Mouse (Mus musculus): Measurements from ENCODE around the gene Aqr. TPM values are rescaled to one million over a fixed set of nuclear protein-coding genes. Genes with fewer than 3 reads are reported as not detected.

Aqr gene
- polyA plus RNA-seq, 1 experiment from 2014 or later = 39.2 TPM

- no peaks in the 10 kb centered on the region for H3K9me3 ChIP-seq
- DNase-seq (ENCODE audit: low spot score) = no peak
- H3K4me1 ChIP-seq (replicated peaks) = no peaks in the 10 kb centered on the region
- no peaks in the 10 kb centered on the region for H3K27me3 ChIP-seq (ENCODE audit: insufficient read depth, poor library complexity, severe bottlenecking)
- peaks cover 11% of the 10 kb centered on the region for H3K36me3 ChIP-seq
- H3K27ac ChIP-seq = no peak overlapping the region
- H3K4me3 ChIP-seq = no peak overlapping the region
- 100% methylated on average over 1 of the region's 1 CpGs for WGBS
These were observed 92.1 kb downstream of the Aqr start for GRCm38 (mm10) chr2:114094696-114095095.

GRCm38 (mm10) chr2:114093577-114093976 lies 93.2 kb downstream of the Aqr start:
- WGBS = 86% methylated on average over 9 of the region's 9 CpGs
- no peak for DNase-seq (ENCODE audit: low spot score)

GRCm38 (mm10) chr2:114089862-114090261 lies 97.0 kb downstream of the Aqr start:
- no peak for DNase-seq (ENCODE audit: low spot score)

More at GRCm38 (mm10) chr2:114093577-114093976, 93.2 kb downstream of the Aqr start:
- Histone ChIP-seq H3K27ac (no peak overlapping the region), H3K36me3 (0 out of 2 replicates have a peak, but pooled peaks cover 3% of the 10 kb centered on the region), H3K27me3 (ENCODE audit: insufficient read depth, poor library complexity, severe bottlenecking) (no peaks in the 10 kb centered on the region), H3K4me3 (no peak overlapping the region), H3K4me1 (replicated peaks) (no peaks in the 10 kb centered on the region), H3K9me3 (no peaks in the 10 kb centered on the region)

GRCm38 (mm10) chr2:114087271-114087670 lies 99.6 kb downstream of the Aqr start:
- H3K9me3 ChIP-seq = no peaks in the 10 kb centered on the region
- no peak for DNase-seq (ENCODE audit: low spot score)
- no peak overlapping the region for H3K27ac ChIP-seq
- 58% methylated on average over 1 of the region's 1 CpGs for WGBS
- no peaks in the 10 kb centered on the region for H3K4me1 ChIP-seq (replicated peaks)
- no peak overlapping the region for H3K4me3 ChIP-seq
- no peaks in the 10 kb centered on the region for H3K36me3 ChIP-seq
- no peaks in the 10 kb centered on the region for H3K27me3 ChIP-seq (ENCODE audit: insufficient read depth, poor library complexity, severe bottlenecking)

More at GRCm38 (mm10) chr2:114089862-114090261, 97.0 kb downstream of the Aqr start:
- Histone ChIP-seq H3K4me1 (replicated peaks) (no peaks in the 10 kb centered on the region), H3K4me3 (no peak overlapping the region), H3K27ac (no peak overlapping the region), H3K36me3 (no peaks in the 10 kb centered on the region), H3K27me3 (ENCODE audit: insufficient read depth, poor library complexity, severe bottlenecking) (no peaks in the 10 kb centered on the region), H3K9me3 (no peaks in the 10 kb centered on the region)
- 89% methylated on average over 3 of the region's 3 CpGs for WGBS

- Histone ChIP-seq H3K4me3 (no peak overlapping the region), H3K9me3 (no peaks in the 10 kb centered on the region), H3K27ac (no peak overlapping the region), H3K27me3 (ENCODE audit: insufficient read depth, poor library complexity, severe bottlenecking) (no peaks in the 10 kb centered on the region), H3K36me3 (no peaks in the 10 kb centered on the region), H3K4me1 (replicated peaks) (no peaks in the 10 kb centered on the region)
- 92% methylated on average over 2 of the region's 2 CpGs for WGBS
- DNase-seq (ENCODE audit: low spot score) = no peak
These were observed 114.9 kb downstream of the Aqr start for GRCm38 (mm10) chr2:114071876-114072275.

GRCm38 (mm10) chr2:114066226-114066625 lies 120.6 kb downstream of the Aqr start:
- no peak overlapping the region for H3K27ac ChIP-seq
- no peaks in the 10 kb centered on the region for H3K9me3 ChIP-seq
- no peak overlapping the region for H3K4me3 ChIP-seq
- 74% methylated on average over 3 of the region's 3 CpGs for WGBS
- H3K27me3 ChIP-seq (ENCODE audit: insufficient read depth, poor library complexity, severe bottlenecking) = no peaks in the 10 kb centered on the region
- H3K4me1 ChIP-seq (replicated peaks) = no peaks in the 10 kb centered on the region
- no peak for DNase-seq (ENCODE audit: low spot score)
- no peaks in the 10 kb centered on the region for H3K36me3 ChIP-seq

GRCm38 (mm10) chr2:114064004-114064403 lies 122.8 kb downstream of the Aqr start:
- WGBS = 64% methylated on average over 2 of the region's 2 CpGs
- Histone ChIP-seq H3K4me3 (no peak overlapping the region), H3K27ac (no peak overlapping the region), H3K27me3 (ENCODE audit: insufficient read depth, poor library complexity, severe bottlenecking) (no peaks in the 10 kb centered on the region), H3K9me3 (no peaks in the 10 kb centered on the region), H3K36me3 (no peaks in the 10 kb centered on the region), H3K4me1 (replicated peaks) (peaks cover 6% of the 10 kb centered on the region; the same call in 1 of the 2 replicates)
- no peak for DNase-seq (ENCODE audit: low spot score)

- peaks cover 14% of the 10 kb centered on the region for H3K4me1 ChIP-seq (replicated peaks)
- no peaks in the 10 kb centered on the region for H3K27me3 ChIP-seq (ENCODE audit: insufficient read depth, poor library complexity, severe bottlenecking)
- no peaks in the 10 kb centered on the region for H3K9me3 ChIP-seq
- H3K4me3 ChIP-seq = no peak overlapping the region
- 45% methylated on average over 6 of the region's 6 CpGs for WGBS
- H3K36me3 ChIP-seq = no peaks in the 10 kb centered on the region
- no peak for DNase-seq (ENCODE audit: low spot score)
- H3K27ac ChIP-seq = no peak overlapping the region
These were observed 126.7 kb downstream of the Aqr start for GRCm38 (mm10) chr2:114060071-114060591.

- 74% methylated on average over 1 of the region's 1 CpGs for WGBS
- Histone ChIP-seq H3K9me3 (no peaks in the 10 kb centered on the region), H3K4me3 (no peak overlapping the region), H3K27ac (no peak overlapping the region), H3K36me3 (no peaks in the 10 kb centered on the region), H3K27me3 (ENCODE audit: insufficient read depth, poor library complexity, severe bottlenecking) (no peaks in the 10 kb centered on the region), H3K4me1 (replicated peaks) (peaks cover 14% of the 10 kb centered on the region)
- DNase-seq (ENCODE audit: low spot score) = no peak
These were observed 127.2 kb downstream of the Aqr start for GRCm38 (mm10) chr2:114059608-114060007.

- DNase-seq (ENCODE audit: low spot score) = no peak
- Histone ChIP-seq H3K27ac (no peak overlapping the region), H3K4me1 (replicated peaks) (peaks cover 15% of the 10 kb centered on the region), H3K4me3 (no peak overlapping the region), H3K9me3 (no peaks in the 10 kb centered on the region), H3K36me3 (no peaks in the 10 kb centered on the region), H3K27me3 (ENCODE audit: insufficient read depth, poor library complexity, severe bottlenecking) (no peaks in the 10 kb centered on the region)
- WGBS = 93% methylated on average over 10 of the region's 10 CpGs
These were observed 128.5 kb downstream of the Aqr start for GRCm38 (mm10) chr2:114058226-114058796.

- 33% methylated on average over 10 of the region's 10 CpGs for WGBS
These were observed 129.4 kb downstream of the Aqr start for GRCm38 (mm10) chr2:114057303-114057853.

GRCm38 (mm10) chr2:114054129-114054528 lies 132.7 kb downstream of the Aqr start:
- Histone ChIP-seq H3K9me3 (no peaks in the 10 kb centered on the region), H3K27me3 (ENCODE audit: insufficient read depth, poor library complexity, severe bottlenecking) (no peaks in the 10 kb centered on the region), H3K4me1 (replicated peaks) (peaks cover 17% of the 10 kb centered on the region), H3K4me3 (no peak overlapping the region), H3K27ac (no peak overlapping the region), H3K36me3 (no peaks in the 10 kb centered on the region)
- DNase-seq (ENCODE audit: low spot score) = no peak
- 93% methylated on average over 4 of the region's 4 CpGs for WGBS

More at GRCm38 (mm10) chr2:114057303-114057853, 129.4 kb downstream of the Aqr start:
- Histone ChIP-seq H3K4me1 (replicated peaks) (peaks cover 23% of the 10 kb centered on the region), H3K27me3 (ENCODE audit: insufficient read depth, poor library complexity, severe bottlenecking) (no peaks in the 10 kb centered on the region), H3K9me3 (no peaks in the 10 kb centered on the region), H3K4me3 (no peak overlapping the region), H3K27ac (no peak overlapping the region), H3K36me3 (no peaks in the 10 kb centered on the region)
- DNase-seq (ENCODE audit: low spot score) = no peak
